Mouse (Mus musculus) neural tube, embryonic 11.5 days (tissue): ENCODE data around the gene AC131692.1. TPM values are rescaled to one million over a fixed set of nuclear protein-coding genes. Genes with fewer than 3 reads are reported as not detected.
"Not testable (repeated sequence)": the region's sequence is repeated elsewhere in the genome, so short reads cannot be mapped to it uniquely, and the experiment has no call there.

Source experiments
- ATAC-seq: fragments of 200-750 bp; cut with Nextera tagmentation; 2 replicates; pipeline ENCODE4 v1.8.0; 2017; ENCODE audit warnings: moderate number of reproducible peaks, mild to moderate bottlenecking, moderate TSS enrichment, moderate library complexity; ENCODE audit not compliant: insufficient read depth, low FRiP score, low TSS enrichment
- DNase-seq: peaks from one replicate; pipeline ENCODE4 v3.0.0-alpha.2; 2015; ENCODE audit warnings: low spot score
- H3K27ac ChIP-seq: fragments of 300-500 bp; sonication (generic); 2 replicates; pipeline ENCODE4 v1.5.1; 2014; ENCODE audit warnings: low read depth, mild to moderate bottlenecking, low read length
- H3K27me3 ChIP-seq: fragments of 300-500 bp; sonication (generic); 2 replicates; pipeline ENCODE4 v1.6.1; 2014; ENCODE audit warnings: mild to moderate bottlenecking, low read length, mixed read lengths; ENCODE audit not compliant: control insufficient read depth, insufficient read depth
- H3K36me3 ChIP-seq: fragments of 300-500 bp; sonication (generic); 2 replicates; pipeline ENCODE4 v1.6.1; 2014; ENCODE audit warnings: mild to moderate bottlenecking, low read length, moderate library complexity, mixed read lengths; ENCODE audit not compliant: control insufficient read depth, insufficient read depth
- H3K4me1 ChIP-seq: fragments of 300-500 bp; sonication (generic); 2 replicates; pipeline ENCODE4 v1.6.1; 2014; ENCODE audit warnings: low read length, mixed read lengths; ENCODE audit not compliant: control insufficient read depth, insufficient read depth
- H3K4me2 ChIP-seq: fragments of 300-500 bp; sonication (generic); 2 replicates; pipeline ENCODE4 v1.6.1; 2014; ENCODE audit warnings: low read depth, mild to moderate bottlenecking, moderate library complexity
- H3K4me3 ChIP-seq: fragments of 300-500 bp; sonication (generic); 2 replicates; pipeline ENCODE4 v1.5.1; 2014; ENCODE audit warnings: low read depth, low read length
- H3K9ac ChIP-seq: fragments of 300-500 bp; sonication (generic); 2 replicates; pipeline ENCODE4 v1.6.1; 2014; ENCODE audit warnings: mild to moderate bottlenecking, low read length
- H3K9me3 ChIP-seq: fragments of 300-500 bp; sonication (generic); 2 replicates; pipeline ENCODE4 v1.6.1; 2016; ENCODE audit warnings: low read length; ENCODE audit not compliant: control insufficient read depth
- WGBS: fragments of 180-500 bp; shearing (Covaris S2); extraction: QIAGEN DNeasy Blood & Tissue Kit; methylation state at CpG from one replicate; pipeline ENCODE4 v1.1.7; 2014; 5-methylcytosine and 5-hydroxymethylcytosine counted together
- microRNA-seq: library from miRNA; unstranded; fragments of <30 nt; microRNA quantifications from one replicate; pipeline ENCODE4, GENCODE M21; 2016
- polyA plus RNA-seq: library from polyadenylated mRNA; unstranded; fragments of >200 nt; fragmentation: Nextera tagmentation; extraction: Ambion mirVana; gene quantifications from 2 replicates; pipeline ENCODE4 v1.2.1, GENCODE M21; 2014

Gene AC131692.1
- polyA plus RNA-seq, 1 experiment from 2014 or later: not detected

GRCm38 (mm10) chr19:6133197-6133596, 39.0 kb downstream of the AC131692.1 start:
- not testable (repeated sequence) for H3K4me1 ChIP-seq, DNase-seq, H3K4me2 ChIP-seq, H3K9ac ChIP-seq, H3K4me3 ChIP-seq, H3K9me3 ChIP-seq, H3K27me3 ChIP-seq, H3K27ac ChIP-seq, H3K36me3 ChIP-seq, ATAC-seq
- 69% methylated on average over 1 of the region's 1 CpGs for WGBS

DNA sequence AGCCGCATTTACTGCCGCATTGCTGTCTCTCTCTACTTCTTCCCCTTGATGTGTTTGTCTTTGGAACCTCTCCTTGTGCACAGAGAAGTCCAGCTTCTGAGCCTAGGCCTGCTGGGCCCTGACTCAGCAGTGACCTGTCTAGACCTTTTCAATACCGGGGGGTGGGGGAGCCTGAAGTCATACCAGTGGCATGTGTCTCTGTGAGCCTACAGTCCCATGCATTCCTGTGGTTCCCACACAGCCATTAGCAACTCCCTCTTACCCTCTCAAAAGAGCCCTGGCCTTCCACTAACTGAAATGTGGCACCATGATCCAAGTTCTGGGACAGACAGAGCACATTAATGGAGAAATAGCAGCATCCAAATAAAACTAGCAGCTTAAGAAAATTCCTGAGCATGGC, 42.2 kb downstream of the AC131692.1 start:
- 83% methylated on average over 3 of the region's 3 CpGs for WGBS
- Histone ChIP-seq H3K4me3 (no peak overlapping the region), H3K27me3 (no peaks in the 10 kb centered on the region), H3K4me1 (no peaks in the 10 kb centered on the region), H3K4me2 (no peak overlapping the region), H3K9me3 (no peaks in the 10 kb centered on the region), H3K36me3 (peaks cover 2% of the 10 kb centered on the region), H3K9ac (no peak overlapping the region), H3K27ac (no peak overlapping the region)
- ATAC-seq: no peak
- DNase-seq: no peak

DNA sequence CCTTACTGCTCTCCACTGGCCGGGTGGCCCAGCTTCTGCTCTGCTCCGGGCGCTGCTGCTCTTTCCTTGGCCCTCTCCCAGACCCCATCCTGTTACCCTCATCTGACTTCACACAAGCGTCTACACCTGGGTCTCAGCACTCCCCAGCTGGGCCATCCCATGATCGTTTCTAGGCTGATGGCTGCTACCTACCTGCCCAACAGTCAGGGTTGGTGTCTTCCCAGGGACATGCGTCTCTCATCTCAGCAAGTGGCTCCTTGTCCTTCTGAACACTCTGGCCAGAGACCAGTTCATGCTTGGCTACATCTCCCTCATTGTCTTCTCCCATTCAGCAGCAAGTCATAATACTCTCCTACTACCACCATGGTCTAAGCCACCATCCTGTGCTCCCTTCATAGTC, 45.5 kb downstream of the AC131692.1 start:
- ATAC-seq (no peak), DNase-seq (no peak)
- WGBS: 94% methylated on average over 6 of the region's 6 CpGs
- H3K9me3 ChIP-seq: no peaks in the 10 kb centered on the region
- H3K4me3 ChIP-seq: peak overlapping the region; percentile 56; the same call in 1 of the 2 replicates
- no peaks in the 10 kb centered on the region for H3K4me1 ChIP-seq
- H3K4me2 ChIP-seq: peak overlapping the region; percentile 70; the same call in 1 of the 2 replicates
- no peak overlapping the region for H3K27ac ChIP-seq
- H3K9ac ChIP-seq: no peak overlapping the region
- peaks cover 2% of the 10 kb centered on the region for H3K36me3 ChIP-seq
- no peaks in the 10 kb centered on the region for H3K27me3 ChIP-seq

DNA sequence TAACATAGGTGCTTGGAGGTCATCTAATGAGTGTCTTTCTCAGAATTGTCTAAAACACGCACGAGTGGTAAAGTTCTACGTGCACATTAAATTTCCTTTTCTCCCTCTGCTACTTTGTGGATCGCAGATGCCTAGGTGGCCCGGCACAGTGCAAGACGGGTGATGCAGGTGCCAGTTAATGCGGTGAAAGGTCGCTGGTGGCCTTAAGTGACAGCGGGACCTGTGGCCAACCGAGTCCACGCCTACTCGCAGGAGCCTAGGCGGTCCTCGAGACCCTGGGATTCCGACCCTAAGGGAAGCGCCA, 46.1 kb downstream of the AC131692.1 start:
- Histone ChIP-seq H3K27me3 (no peaks in the 10 kb centered on the region), H3K4me2 (peak overlapping the region; percentile 70), H3K4me1 (no peaks in the 10 kb centered on the region), H3K27ac (peak overlapping the region; percentile 93), H3K9ac (peak overlapping the region; percentile 76), H3K4me3 (peak overlapping the region; percentile 56), H3K9me3 (no peaks in the 10 kb centered on the region), H3K36me3 (peaks cover 2% of the 10 kb centered on the region)
- DNase-seq (no peak), ATAC-seq (no peak)
- WGBS: 9% methylated on average over 16 of the region's 16 CpGs

GRCm38 (mm10) chr19:6140678-6141393, 46.6 kb downstream of the AC131692.1 start, which contains the start of gene Batf2:
Batf2 (plus strand) TSS chr19:6140983.
- Histone ChIP-seq H3K27me3 (no peaks in the 10 kb centered on the region), H3K9ac (peak within 1 kb of the TSS; percentile 76), H3K36me3 (peaks cover 2% of the 10 kb centered on the region), H3K4me1 (no peaks in the 10 kb centered on the region), H3K4me3 (peak within 1 kb of the TSS; percentile 56), H3K9me3 (no peaks in the 10 kb centered on the region), H3K27ac (peak within 1 kb of the TSS; percentile 93), H3K4me2 (peak within 1 kb of the TSS; percentile 70)
- under 1% methylated on average over 64 of the region's 68 CpGs for WGBS
- ATAC-seq (peak; percentile 93), DNase-seq (peak; percentile 97)

DNA sequence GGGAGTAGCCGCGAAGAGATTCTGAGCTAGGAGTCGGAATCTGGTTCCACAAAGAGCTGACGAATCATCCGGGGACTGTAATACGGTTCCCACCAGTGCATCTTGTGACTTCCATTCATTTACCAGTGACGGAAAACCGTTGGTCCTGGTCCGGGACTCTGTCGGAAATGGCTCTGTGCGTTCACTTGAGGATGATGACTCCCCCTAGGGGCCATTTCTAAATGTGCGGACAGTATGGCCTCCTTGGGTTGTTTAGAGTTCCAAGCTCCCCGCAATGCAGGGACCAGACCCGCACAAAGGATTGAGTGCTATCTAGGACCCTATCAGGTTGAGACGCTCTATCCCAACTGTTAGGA, 47.2 kb downstream of the AC131692.1 start, which contains the start of gene Arl2:
TSS of gene Arl2 (minus strand) at position 155 of the 356 bp plus-strand sequence.
- peak; percentile 78 for ATAC-seq
- under 1% methylated on average over 15 of the region's 15 CpGs for WGBS

DNA sequence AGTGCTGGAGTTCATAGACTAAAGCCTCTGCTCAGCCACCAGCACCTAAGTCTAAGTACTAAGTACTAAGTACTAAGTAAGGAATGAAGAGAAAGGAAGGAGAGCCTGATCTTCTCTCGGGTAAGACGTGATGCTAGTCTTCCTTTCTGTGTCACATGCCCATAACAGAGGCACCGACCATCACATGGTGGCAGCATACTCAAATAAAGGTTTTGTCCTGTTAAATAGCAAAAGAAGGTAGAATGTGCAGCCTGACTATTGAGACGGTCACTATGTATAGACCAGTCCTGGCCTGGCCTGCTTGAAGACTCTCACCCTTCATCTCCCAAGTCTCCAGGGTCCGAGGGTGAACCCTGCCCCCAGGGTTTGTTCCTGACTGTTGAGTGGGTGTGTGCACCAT, 50.6 kb downstream of the AC131692.1 start:
- no peaks in the 10 kb centered on the region for H3K27me3 ChIP-seq
- no peak overlapping the region for H3K27ac ChIP-seq
- DNase-seq: no peak
- H3K4me1 ChIP-seq: no peaks in the 10 kb centered on the region
- WGBS: 82% methylated on average over 5 of the region's 5 CpGs
- H3K36me3 ChIP-seq: no peaks in the 10 kb centered on the region
- H3K4me3 ChIP-seq: no peak overlapping the region
- H3K4me2 ChIP-seq: no peak overlapping the region
- ATAC-seq: no peak
- H3K9me3 ChIP-seq: no peaks in the 10 kb centered on the region
- H3K9ac ChIP-seq: no peak overlapping the region

More for the DNA sequence above, 47.2 kb downstream of the AC131692.1 start, which contains the start of gene Arl2:
- Histone ChIP-seq H3K4me1 (no peaks in the 10 kb centered on the region), H3K9me3 (no peaks in the 10 kb centered on the region), H3K4me3 (peak within 1 kb of the TSS; percentile 56), H3K27ac (peak within 1 kb of the TSS; percentile 93), H3K27me3 (no peaks in the 10 kb centered on the region), H3K36me3 (peaks cover 2% of the 10 kb centered on the region), H3K9ac (peak within 1 kb of the TSS; percentile 76), H3K4me2 (peak within 1 kb of the TSS; percentile 70)
- DNase-seq: peak; percentile 87

Small RNAs within 50 kb of the gene (microRNA-seq; reads per million reads assigned to microRNA genes)
- 1.8 reads per million for gene Mir6988

Other genes starting within 250 kb of the AC131692.1 start
- gene Frmd8, start 219.1 kb upstream of the AC131692.1 start, polyA plus RNA-seq: 19.9 and 20.7 TPM in 2 replicates
- 0.74 and 1.7 TPM in 2 replicates for gene Slc25a45, start 216.6 kb upstream of the AC131692.1 start, polyA plus RNA-seq
- 5.7 and 6.6 TPM in 2 replicates for gene Tigd3, start 200.3 kb upstream of the AC131692.1 start, polyA plus RNA-seq
- 195 and 225 TPM in 2 replicates for gene Dpf2, start 181.4 kb upstream of the AC131692.1 start, polyA plus RNA-seq
- gene Cdc42ep2, start 169.6 kb upstream of the AC131692.1 start, polyA plus RNA-seq: 3.9 and 4.0 TPM in 2 replicates
- gene Pola2, start 130.2 kb upstream of the AC131692.1 start, polyA plus RNA-seq: 75.2 and 79.9 TPM in 2 replicates
- gene Slc22a20, start 108.3 kb upstream of the AC131692.1 start, polyA plus RNA-seq: not detected in 2 replicates
- gene Capn1, start 78.5 kb upstream of the AC131692.1 start, polyA plus RNA-seq: 3.4 and 4.4 TPM in 2 replicates
- gene Syvn1, start 47.8 kb upstream of the AC131692.1 start, polyA plus RNA-seq: 34.4 and 36.7 TPM in 2 replicates
- gene Mrpl49, start 36.6 kb upstream of the AC131692.1 start, polyA plus RNA-seq: 81.9 and 84.8 TPM in 2 replicates
- gene Fau, start 36.6 kb upstream of the AC131692.1 start, polyA plus RNA-seq: 789 and 790 TPM in 2 replicates
- 36.7 and 40.0 TPM in 2 replicates for gene Znhit2, start 33.2 kb upstream of the AC131692.1 start, polyA plus RNA-seq
- gene Tm7sf2, start 26.0 kb upstream of the AC131692.1 start, polyA plus RNA-seq: 39.6 and 42.9 TPM in 2 replicates
- 59.1 and 61.2 TPM in 2 replicates for gene Vps51, start 17.2 kb upstream of the AC131692.1 start, polyA plus RNA-seq
- gene Tmem262, start 14.4 kb upstream of the AC131692.1 start, polyA plus RNA-seq: not detected in 2 replicates
- 0.88 and 1.3 TPM in 2 replicates for gene Gm28374, start 12.2 kb upstream of the AC131692.1 start, polyA plus RNA-seq
- 74.3 and 76.8 TPM in 2 replicates for gene Zfpl1, start 9.5 kb upstream of the AC131692.1 start, polyA plus RNA-seq
- gene Cdca5, start 9.4 kb upstream of the AC131692.1 start, polyA plus RNA-seq: 46.0 and 48.4 TPM in 2 replicates
- 0.53 and 0.77 TPM in 2 replicates for gene Naaladl1, start 11.4 kb downstream of the AC131692.1 start, polyA plus RNA-seq
- 62.6 and 66.1 TPM in 2 replicates for gene Sac3d1, start 24.2 kb downstream of the AC131692.1 start, polyA plus RNA-seq
- 34.5 and 36.9 TPM in 2 replicates for gene Snx15, start 33.9 kb downstream of the AC131692.1 start, polyA plus RNA-seq
- not detected in 2 replicates for gene Batf2, start 46.6 kb downstream of the AC131692.1 start, polyA plus RNA-seq
- 82.6 and 95.1 TPM in 2 replicates for gene Arl2, start 47.1 kb downstream of the AC131692.1 start, polyA plus RNA-seq
- gene Majin, start 90.0 kb downstream of the AC131692.1 start, polyA plus RNA-seq: not detected in 2 replicates
- 0.44 and 0.87 TPM in 2 replicates for gene Gpha2, start 132.0 kb downstream of the AC131692.1 start, polyA plus RNA-seq
- 47.4 and 61.2 TPM in 2 replicates for gene Ppp2r5b, start 141.5 kb downstream of the AC131692.1 start, polyA plus RNA-seq
- 13.3 and 13.8 TPM in 2 replicates for gene Atg2a, start 147.2 kb downstream of the AC131692.1 start, polyA plus RNA-seq
- 71.9 and 82.2 TPM in 2 replicates for gene Ehd1, start 182.3 kb downstream of the AC131692.1 start, polyA plus RNA-seq
- 0.42 and 0.58 TPM in 2 replicates for gene Cdc42bpg, start 212.0 kb downstream of the AC131692.1 start, polyA plus RNA-seq
- gene Men1, start 240.6 kb downstream of the AC131692.1 start, polyA plus RNA-seq: 59.5 and 66.1 TPM in 2 replicates
- 10.0 and 13.6 TPM in 2 replicates for gene Map4k2, start 246.7 kb downstream of the AC131692.1 start, polyA plus RNA-seq